In the genomic region with DNA sequence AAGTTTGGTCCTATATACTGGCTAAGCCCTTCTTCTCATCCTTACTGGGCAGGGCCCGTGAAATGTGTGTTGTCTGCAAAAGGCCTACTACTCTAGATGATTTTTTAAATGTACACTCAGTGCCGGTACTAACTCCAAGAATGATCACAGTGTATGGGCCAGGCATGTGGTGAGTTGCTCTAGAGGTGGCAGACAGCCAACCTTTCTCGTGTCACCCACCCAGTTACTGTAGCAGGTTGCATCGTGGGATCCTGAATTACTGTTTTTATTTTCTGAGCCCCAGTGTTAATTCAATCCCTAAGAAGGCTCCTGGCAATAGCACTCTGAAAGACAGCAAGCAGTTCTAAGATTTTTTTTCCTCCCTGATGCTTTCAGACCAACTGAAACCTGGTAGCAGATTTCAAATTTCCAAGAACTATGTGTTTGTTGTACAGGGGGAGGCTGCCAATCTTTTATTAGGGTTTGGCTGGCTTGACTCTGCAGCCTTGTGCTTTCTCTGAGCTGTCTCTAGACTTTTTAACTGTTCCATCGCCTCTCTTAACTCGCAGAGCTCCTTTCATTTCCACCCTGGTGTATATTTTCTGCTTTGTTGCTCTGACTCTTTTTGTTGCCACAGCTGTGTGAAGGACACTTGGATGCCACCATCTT, we compare ENCODE assay signal across 11 mouse cellular contexts.
A peak's percentile ranks its signal among the peaks of the same experiment; 100 is the strongest.
DNase-seq lines count a peak whose midpoint lies in the region.
"Had no signal": no experiment of that assay in that cellular context is flagged by ENCODE, and none has a peak within 500 bp of the region (broad histone marks: within the 10 kb centered on the region; RNA-seq: fewer than 3 reads in every experiment).

No protein-coding gene starts in this region.

- peak; percentile 14 to 20 for DNase-seq in cerebellum, postnatal 14 days
- no peak for DNase-seq in cerebellum, adult 8-10 months
- peak; percentile 15 for DNase-seq in layer of hippocampus, adult 11-12 months (ENCODE audit: low spot score)
- no peak for DNase-seq in layer of hippocampus, adult 9-10 months (ENCODE audit: low spot score)
- peak; percentile 21 to 30 for DNase-seq in right cerebral cortex, postnatal 10 days (ENCODE audit: low spot score in 2 of 2)
- DNase-seq in right cerebral cortex, postnatal 14 days, result no peak
- no peak for DNase-seq in yolk sac, embryonic 10.5 days (ENCODE audit: low spot score)
- DNase-seq in urinary bladder, postnatal 10 days (ENCODE audit: low spot score), result no peak
- DNase-seq: gastrocnemius, postnatal 25 days; lung, adult 2 months; midbrain, embryonic 14.5 days had no signal

Comparison
In these comparisons a context has a peak if more than half of its experiments do, and no peak if none do; other contexts are left out.
1. DNase-seq: peak in cerebellum, postnatal 14 days (2 of 2), layer of hippocampus, adult 11-12 months (single experiment) and right cerebral cortex, postnatal 10 days (2 of 2); none in cerebellum, adult 8-10 months (single experiment), layer of hippocampus, adult 9-10 months (single experiment), right cerebral cortex, postnatal 14 days (single experiment), yolk sac, embryonic 10.5 days (single experiment) and urinary bladder, postnatal 10 days (single experiment).